Mouse (Mus musculus): ENCODE results near the gene Hs6st2.

DNA sequence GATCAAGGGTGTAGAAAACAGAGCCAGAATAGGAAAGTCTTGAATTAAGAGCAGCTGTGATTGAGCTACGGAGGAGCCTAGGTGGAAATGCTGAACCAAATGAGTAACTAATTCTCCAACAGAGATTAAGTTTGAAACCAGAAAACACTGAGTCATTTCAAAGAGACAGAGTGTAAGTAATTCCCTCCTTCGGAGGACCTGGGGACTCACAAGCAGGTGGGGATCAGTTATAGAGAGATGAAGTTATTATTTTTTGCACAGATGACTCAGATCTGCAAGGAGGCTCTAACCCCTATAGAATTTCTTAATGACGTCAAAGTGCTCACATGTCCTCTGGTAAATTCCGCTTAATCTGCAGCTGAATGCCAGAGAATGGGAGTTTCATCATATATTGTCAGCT lies 21.2 kb upstream of the Hs6st2 start:
- TF ChIP-seq TBP (conservative IDR thresholded peaks at IDR 0.05; ENCODE audit: low read depth, low read length), result no peak
- TF ChIP-seq CTCF (conservative IDR thresholded peaks at IDR 0.05 in 1 of 2, IDR thresholded peaks at IDR 0.05 in 1 of 2; ENCODE audit: low read depth in 2 of 2, low read length in 2 of 2), result no peak
- TF ChIP-seq ZC3H11A (IDR thresholded peaks at IDR 0.05; ENCODE audit: low read depth, low read length), result no peak
- TF ChIP-seq POLR2A (IDR thresholded peaks at IDR 0.05; ENCODE audit: low read depth, low read length), result no peak
- no peak for TF ChIP-seq EP300 (IDR thresholded peaks at IDR 0.05; ENCODE audit: low read length)
- TF ChIP-seq MAFK (IDR thresholded peaks at IDR 0.05; ENCODE audit: insufficient replicate concordance, low read length), result no peak
- TF ChIP-seq E2F4 (IDR thresholded peaks at IDR 0.05; ENCODE audit: insufficient replicate concordance, low read depth, low read length), result no peak
- TF ChIP-seq MYC (IDR thresholded peaks at IDR 0.05; ENCODE audit: low read depth, low read length), result no peak
- no peak for TF ChIP-seq MAZ (IDR thresholded peaks at IDR 0.05; ENCODE audit: low read depth, low read length)
- no peak for TF ChIP-seq ELF1 (IDR thresholded peaks at IDR 0.05; ENCODE audit: low read depth, low read length)
- no peak for TF ChIP-seq SIN3A (IDR thresholded peaks at IDR 0.05; ENCODE audit: low read length)
- TF ChIP-seq KAT2A (IDR thresholded peaks at IDR 0.05; ENCODE audit: insufficient replicate concordance, low read length), result no peak
